Mouse (Mus musculus): ENCODE data around the gene Chmp5. TPM values are rescaled to one million over a fixed set of nuclear protein-coding genes. Genes with fewer than 3 reads are reported as not detected.
"Not testable (repeated sequence)": the region's sequence is repeated elsewhere in the genome, so short reads cannot be mapped to it uniquely, and the experiment has no call there.

Gene Chmp5
- polyA plus RNA-seq, 1 experiment from 2014 or later: 127 TPM

- H3K36me3 ChIP-seq (ENCODE audit: inconsistent target): no peaks in the 10 kb centered on the region
- WGBS (ENCODE audit: missing documents): 80% methylated on average over 3 of the region's 3 CpGs
- H3K4me3 ChIP-seq (ENCODE audit: inconsistent target): no peak overlapping the region
These were observed 22.6 kb upstream of the Chmp5 start for GRCm38 (mm10) chr4:40925568-40925967.

GRCm38 (mm10) chr4:40929046-40929445 is 19.2 kb upstream of the Chmp5 start:
- 94% methylated on average over 7 of the region's 7 CpGs for WGBS (ENCODE audit: missing documents)
- Histone ChIP-seq H3K79me2 (ENCODE audit: inconsistent target) (no peaks in the 10 kb centered on the region), H3K27ac (no peak overlapping the region), H3K36me3 (ENCODE audit: inconsistent target) (no peaks in the 10 kb centered on the region), H3K4me3 (ENCODE audit: inconsistent target) (no peak overlapping the region)

More at GRCm38 (mm10) chr4:40925568-40925967, 22.6 kb upstream of the Chmp5 start:
- Histone ChIP-seq H3K27ac (no peak overlapping the region), H3K79me2 (ENCODE audit: inconsistent target) (no peaks in the 10 kb centered on the region)

- 92% methylated on average over 5 of the region's 5 CpGs for WGBS (ENCODE audit: missing documents)
- Histone ChIP-seq H3K27ac (no peak overlapping the region), H3K79me2 (ENCODE audit: inconsistent target) (no peaks in the 10 kb centered on the region)
These were observed 14.5 kb upstream of the Chmp5 start for GRCm38 (mm10) chr4:40933694-40934093.

GRCm38 (mm10) chr4:40934369-40934768 is 13.8 kb upstream of the Chmp5 start:
- not testable (repeated sequence) for H3K79me2 ChIP-seq (ENCODE audit: inconsistent target); H3K4me3 ChIP-seq (ENCODE audit: inconsistent target); H3K27ac ChIP-seq
- peaks cover 41% of the 10 kb centered on the region for H3K36me3 ChIP-seq (ENCODE audit: inconsistent target)
- WGBS (ENCODE audit: missing documents): 94% methylated on average over 3 of the region's 3 CpGs

More at GRCm38 (mm10) chr4:40933694-40934093, 14.5 kb upstream of the Chmp5 start:
- Histone ChIP-seq H3K36me3 (ENCODE audit: inconsistent target) (peaks cover 34% of the 10 kb centered on the region), H3K4me3 (ENCODE audit: inconsistent target) (no peak overlapping the region)

GRCm38 (mm10) chr4:40936175-40936839 is 11.9 kb upstream of the Chmp5 start:
- Histone ChIP-seq H3K4me3 (ENCODE audit: inconsistent target) (no peak overlapping the region), H3K36me3 (ENCODE audit: inconsistent target) (peaks cover 60% of the 10 kb centered on the region), H3K27ac (no peak overlapping the region), H3K79me2 (ENCODE audit: inconsistent target) (no peaks in the 10 kb centered on the region; the same call in 1 of the 2 replicates)
- 83% methylated on average over 9 of the region's 9 CpGs for WGBS (ENCODE audit: missing documents)

GRCm38 (mm10) chr4:40938793-40939192 is 9.4 kb upstream of the Chmp5 start:
- H3K4me3 ChIP-seq (ENCODE audit: inconsistent target): no peak overlapping the region
- H3K36me3 ChIP-seq (ENCODE audit: inconsistent target): peaks cover 80% of the 10 kb centered on the region
- WGBS (ENCODE audit: missing documents): 99% methylated on average over 5 of the region's 5 CpGs
- H3K79me2 ChIP-seq (ENCODE audit: inconsistent target): peaks cover 22% of the 10 kb centered on the region; the same call in 1 of the 2 replicates
- H3K27ac ChIP-seq: no peak overlapping the region

- H3K36me3 ChIP-seq (ENCODE audit: inconsistent target): peaks cover 69% of the 10 kb centered on the region
- peaks cover 63% of the 10 kb centered on the region for H3K79me2 ChIP-seq (ENCODE audit: inconsistent target)
- no peak overlapping the region for H3K27ac ChIP-seq
- no peak overlapping the region for H3K4me3 ChIP-seq (ENCODE audit: inconsistent target)
- WGBS (ENCODE audit: missing documents): 100% methylated on average over 5 of the region's 5 CpGs
These were observed 4.6 kb upstream of the Chmp5 start for GRCm38 (mm10) chr4:40943651-40944050.

- H3K4me3 ChIP-seq (ENCODE audit: inconsistent target): peak overlapping the region; percentile 87
- H3K79me2 ChIP-seq (ENCODE audit: inconsistent target): peaks cover 87% of the 10 kb centered on the region
- peak overlapping the region; percentile 68; the same call in 1 of the 2 replicates for H3K27ac ChIP-seq
- WGBS (ENCODE audit: missing documents): 86% methylated on average over 7 of the region's 7 CpGs
- H3K36me3 ChIP-seq (ENCODE audit: inconsistent target): peaks cover 54% of the 10 kb centered on the region
These were observed 1.6 kb upstream of the Chmp5 start for GRCm38 (mm10) chr4:40946516-40947121.

GRCm38 (mm10) chr4:40947565-40948159 is 545 bp upstream of the Chmp5 start:
- WGBS (ENCODE audit: missing documents): under 1% methylated on average over 39 of the region's 40 CpGs
- Histone ChIP-seq H3K36me3 (ENCODE audit: inconsistent target) (peaks cover 53% of the 10 kb centered on the region), H3K27ac (peak overlapping the region; percentile 68)

GRCm38 (mm10) chr4:40953521-40953920 is 5.3 kb downstream of the Chmp5 start:
- H3K79me2 ChIP-seq (ENCODE audit: inconsistent target): peaks cover 27% of the 10 kb centered on the region
- H3K36me3 ChIP-seq (ENCODE audit: inconsistent target): peaks cover 71% of the 10 kb centered on the region
- WGBS (ENCODE audit: missing documents): 86% methylated on average over 1 of the region's 1 CpGs
- H3K27ac ChIP-seq: no peak overlapping the region
- H3K4me3 ChIP-seq (ENCODE audit: inconsistent target): no peak overlapping the region

More at GRCm38 (mm10) chr4:40947565-40948159, 545 bp upstream of the Chmp5 start:
- peak overlapping the region; percentile 87 for H3K4me3 ChIP-seq (ENCODE audit: inconsistent target)
- H3K79me2 ChIP-seq (ENCODE audit: inconsistent target): peaks cover 76% of the 10 kb centered on the region

GRCm38 (mm10) chr4:40955942-40956341 is 7.7 kb downstream of the Chmp5 start:
- no peak overlapping the region for H3K4me3 ChIP-seq (ENCODE audit: inconsistent target)
- peaks cover 3% of the 10 kb centered on the region; the same call in 1 of the 2 replicates for H3K79me2 ChIP-seq (ENCODE audit: inconsistent target)
- H3K27ac ChIP-seq: no peak overlapping the region
- H3K36me3 ChIP-seq (ENCODE audit: inconsistent target): peaks cover 87% of the 10 kb centered on the region
- 79% methylated on average over 6 of the region's 6 CpGs for WGBS (ENCODE audit: missing documents)

- H3K79me2 ChIP-seq (ENCODE audit: inconsistent target): no peaks in the 10 kb centered on the region
- H3K4me3 ChIP-seq (ENCODE audit: inconsistent target): no peak overlapping the region
- H3K36me3 ChIP-seq (ENCODE audit: inconsistent target): peaks cover 60% of the 10 kb centered on the region
- H3K27ac ChIP-seq: no peak overlapping the region
- 93% methylated on average over 3 of the region's 3 CpGs for WGBS (ENCODE audit: missing documents)
These were observed 15.3 kb downstream of the Chmp5 start for GRCm38 (mm10) chr4:40963536-40963935.

- Histone ChIP-seq H3K4me3 (ENCODE audit: inconsistent target) (no peak overlapping the region), H3K36me3 (ENCODE audit: inconsistent target) (peaks cover 20% of the 10 kb centered on the region; the same call in 1 of the 2 replicates), H3K79me2 (ENCODE audit: inconsistent target) (peaks cover 29% of the 10 kb centered on the region), H3K27ac (no peak overlapping the region)
- 80% methylated on average over 4 of the region's 4 CpGs for WGBS (ENCODE audit: missing documents)
These were observed 21.0 kb downstream of the Chmp5 start for GRCm38 (mm10) chr4:40969161-40969560.

- WGBS (ENCODE audit: missing documents): 23% methylated on average over 11 of the region's 13 CpGs
- peak overlapping the region; percentile 66 for H3K4me3 ChIP-seq (ENCODE audit: inconsistent target)
- H3K27ac ChIP-seq: peak overlapping the region; percentile 58
- H3K79me2 ChIP-seq (ENCODE audit: inconsistent target): peaks cover 37% of the 10 kb centered on the region
- peaks cover 11% of the 10 kb centered on the region; the same call in 1 of the 2 replicates for H3K36me3 ChIP-seq (ENCODE audit: inconsistent target)
These were observed 21.8 kb downstream of the Chmp5 start for GRCm38 (mm10) chr4:40969781-40970591.

Measured in macrophage (primary cell).